Mouse (Mus musculus): ENCODE data around the gene Krtap28-10.
"Not testable (repeated sequence)": the region's sequence is repeated elsewhere in the genome, so short reads cannot be mapped to it uniquely, and the experiment has no call there.

The Krtap28-10 gene

GRCm38 (mm10) chr1:83007471-83007870 is 34.8 kb downstream of the Krtap28-10 start:
- DNase-seq: no peak

DNA sequence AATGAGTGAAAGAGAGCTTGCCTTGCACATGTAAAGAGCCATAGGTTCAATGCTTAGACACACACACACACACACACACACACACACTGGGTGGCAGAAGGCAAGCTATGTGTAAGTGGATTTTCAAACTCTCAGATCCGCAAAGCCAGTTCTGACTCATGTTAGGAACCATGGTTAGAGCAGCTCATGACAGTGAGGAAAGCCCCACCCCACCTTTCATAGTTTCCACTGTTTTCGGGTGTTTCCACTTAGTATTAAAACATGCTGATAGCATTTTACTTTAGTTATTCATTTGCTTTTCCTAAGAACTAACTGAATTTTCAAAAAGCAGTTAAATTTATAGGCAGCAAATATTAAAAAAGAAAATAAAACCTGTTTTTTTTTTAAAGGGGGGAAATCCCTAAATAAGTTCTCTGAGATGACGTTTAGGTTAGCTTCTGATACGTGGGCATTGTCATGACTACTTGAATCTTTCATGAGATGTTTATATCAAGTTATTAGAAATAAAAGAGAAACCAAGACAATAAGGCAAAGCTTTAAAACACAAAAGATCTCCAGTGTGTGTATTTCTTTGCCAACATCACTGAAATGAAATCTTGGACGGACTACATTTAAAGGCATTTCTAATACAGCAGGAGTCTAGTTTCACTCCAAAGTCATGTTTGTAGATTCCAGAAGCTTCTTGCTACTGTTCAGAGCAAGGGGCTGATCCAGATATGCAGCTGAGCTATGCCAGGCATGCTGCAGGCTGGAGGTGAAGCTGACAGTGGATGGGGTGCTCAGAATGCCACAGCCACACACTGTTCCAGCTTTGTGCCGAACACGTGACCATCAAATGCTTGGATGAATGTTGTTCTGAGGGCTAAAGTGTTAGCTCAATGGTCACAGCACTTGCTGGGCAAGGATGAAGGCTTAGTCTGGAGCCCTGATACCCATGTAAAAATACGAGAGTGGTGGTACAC is 35.8 kb downstream of the Krtap28-10 start:
- no peak for DNase-seq

- not testable (repeated sequence) for DNase-seq
These were observed 42.0 kb downstream of the Krtap28-10 start, which contains the start of gene Gm47959 for GRCm38 (mm10) chr1:83000306-83000705. TSS of gene Gm47959 (plus strand) at chr1:83000548.

- no peak for DNase-seq
These were observed 48.3 kb downstream of the Krtap28-10 start for GRCm38 (mm10) chr1:82993947-82994346.

DNA sequence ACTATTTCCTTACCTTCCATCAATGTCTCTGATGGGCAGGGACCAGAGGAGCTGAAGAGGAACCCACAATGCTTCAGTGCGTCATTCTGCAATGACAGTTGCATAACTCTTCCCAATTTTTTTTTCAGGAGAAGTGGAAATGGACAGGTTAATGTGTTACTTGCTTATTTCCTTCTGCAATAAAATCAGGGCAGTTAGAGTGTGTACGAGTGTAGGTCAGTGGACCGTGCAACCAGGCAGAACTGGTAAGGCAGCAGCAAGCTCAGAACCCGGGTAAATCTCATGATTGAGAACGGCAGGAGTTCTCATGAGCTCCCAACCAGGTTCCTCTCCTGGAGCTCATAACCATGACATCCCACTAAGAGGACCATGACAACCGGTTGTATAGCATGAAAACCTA is 50.2 kb downstream of the Krtap28-10 start:
- DNase-seq: no peak

DNA sequence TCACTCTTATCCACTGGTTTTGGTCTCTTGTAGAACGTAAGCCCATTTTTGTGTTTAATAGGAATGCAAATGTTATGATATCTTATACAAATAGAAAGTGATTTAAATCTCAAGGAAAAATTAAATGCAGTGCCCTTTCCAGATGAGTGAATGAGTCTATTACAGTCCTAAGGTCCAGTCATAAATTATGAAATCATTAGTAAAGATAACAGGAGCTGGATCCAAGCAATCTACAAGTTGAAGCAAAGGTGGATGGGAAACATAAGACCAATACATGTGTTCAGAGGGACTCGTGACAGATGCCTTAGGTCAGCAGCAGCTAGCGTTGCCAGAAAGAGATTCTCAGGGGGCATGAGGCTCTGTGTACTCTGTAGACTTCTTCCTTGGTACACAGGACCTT is 50.7 kb downstream of the Krtap28-10 start:
- DNase-seq: no peak
